Mouse (Mus musculus): ENCODE measurements around the gene Vps41. TPM values are rescaled to one million over a fixed set of nuclear protein-coding genes. Genes with fewer than 3 reads are reported as not detected.

Vps41 gene
- polyA plus RNA-seq, 1 experiment from 2014 or later: 111 TPM

DNA sequence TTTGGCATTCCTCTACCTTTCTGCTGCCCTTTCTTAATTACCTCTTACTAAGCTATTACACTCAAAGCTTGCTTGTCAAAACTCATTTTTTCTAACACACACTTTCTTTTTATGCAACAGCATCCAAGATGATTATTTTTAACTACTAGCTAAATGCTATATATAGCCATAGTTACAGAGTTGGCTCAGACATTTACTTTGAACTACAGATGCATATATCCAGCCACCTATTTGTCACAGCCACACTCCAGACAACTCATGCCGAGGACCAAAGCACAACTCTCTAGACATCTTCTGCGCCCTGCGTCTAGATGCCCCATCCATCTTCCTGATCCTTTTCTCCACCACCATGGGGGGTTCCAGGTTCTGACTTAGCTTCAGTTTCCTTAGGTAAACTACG, 197.7 kb downstream of the Vps41 start:
- Histone ChIP-seq H3K9ac (no peak overlapping the region), H3K4me3 (no peak overlapping the region), H3K27ac (no peak overlapping the region), H3K36me3 (no peaks in the 10 kb centered on the region), H3K9me3 (no peaks in the 10 kb centered on the region), H3K4me2 (no peak overlapping the region), H3K27me3 (no peaks in the 10 kb centered on the region), H3K4me1 (replicated peaks) (no peaks in the 10 kb centered on the region)
- no peak for ATAC-seq (ENCODE audit: low FRiP score)
- 71% methylated on average over 4 of the region's 4 CpGs for WGBS

Other genes with a start within 250 kb of the Vps41 start
- gene Amph, start 230.9 kb downstream of the Vps41 start, polyA plus RNA-seq (2015; fragmentation: Nextera tagmentation; extraction: Ambion mirVana): 42.8 and 45.9 TPM in 2 replicates

Data from hindbrain, embryonic 13.5 days (tissue).